Mouse (Mus musculus) megakaryocyte, adult 5-6 weeks (primary cell): Measurements from ENCODE around the gene Pced1b. TPM values are rescaled to one million over a fixed set of nuclear protein-coding genes. Genes with fewer than 3 reads are reported as not detected.
"Not testable (repeated sequence)": the region's sequence is repeated elsewhere in the genome, so short reads cannot be mapped to it uniquely, and the experiment has no call there.

Experiments
- ATAC-seq: 2 replicates; pipeline ENCODE4 v1.8.0; 2016; ENCODE audit warnings: mild to moderate bottlenecking, inconsistent platforms; ENCODE audit not compliant: poor library complexity, severe bottlenecking
- total RNA-seq, 2 experiments: library from RNA; stranded (forward) in 1 of 2; stranded (reverse) in 1 of 2; fragments of 153-499, 151-499 nt in 1 of 2; fragments of 221-1000, 200-1000 nt in 1 of 2; gene quantifications; 2 replicates each; pipeline versions ENCODE4 v1.2.3 to v1.2.4; 2015 to 2017

Pced1b gene
- total RNA-seq, 2 experiments from 2014 or later, result 3.2 to 20.1 TPM

- ATAC-seq, result no peak
Measured at GRCm38 (mm10) chr15:97368035-97368608, 121.2 kb downstream of the Pced1b start.

- ATAC-seq, result no peak
Measured at GRCm38 (mm10) chr15:97368631-97369030, 121.7 kb downstream of the Pced1b start.

- no peak for ATAC-seq
Measured at GRCm38 (mm10) chr15:97369144-97369543, 122.2 kb downstream of the Pced1b start.

- no peak for ATAC-seq
Measured at GRCm38 (mm10) chr15:97370880-97371279, 124.0 kb downstream of the Pced1b start.

- ATAC-seq, result not testable (repeated sequence)
Measured at GRCm38 (mm10) chr15:97372043-97372442, 125.1 kb downstream of the Pced1b start.

- ATAC-seq, result no peak
Measured at GRCm38 (mm10) chr15:97372611-97373131, 125.8 kb downstream of the Pced1b start.

- ATAC-seq, result peak; percentile 91
Measured at GRCm38 (mm10) chr15:97373203-97374084, 126.5 kb downstream of the Pced1b start.

- no peak; the same call in 1 of the 2 replicates for ATAC-seq
Measured at GRCm38 (mm10) chr15:97374085-97374844, 127.4 kb downstream of the Pced1b start.

- no peak for ATAC-seq
Measured at GRCm38 (mm10) chr15:97374845-97375720, 128.2 kb downstream of the Pced1b start.

GRCm38 (mm10) chr15:97376081-97376742 lies 129.3 kb downstream of the Pced1b start:
- no peak for ATAC-seq

GRCm38 (mm10) chr15:97376792-97377222 lies 129.9 kb downstream of the Pced1b start:
- ATAC-seq, result no peak

- no peak for ATAC-seq
Measured at GRCm38 (mm10) chr15:97378061-97378460, 131.2 kb downstream of the Pced1b start.

GRCm38 (mm10) chr15:97379489-97380304 lies 132.8 kb downstream of the Pced1b start:
- peak; percentile 46 for ATAC-seq

- ATAC-seq, result no peak
Measured at GRCm38 (mm10) chr15:97382567-97382966, 135.7 kb downstream of the Pced1b start.

GRCm38 (mm10) chr15:97383523-97384141 lies 136.7 kb downstream of the Pced1b start:
- ATAC-seq, result peak; percentile 39

GRCm38 (mm10) chr15:97384170-97385018 lies 137.5 kb downstream of the Pced1b start:
- no peak for ATAC-seq

GRCm38 (mm10) chr15:97385174-97385573 lies 138.3 kb downstream of the Pced1b start:
- not testable (repeated sequence) for ATAC-seq
